Mouse (Mus musculus) small intestine, adult 2 months (tissue): ENCODE measurements at regions not wholly inside any gene's neighbourhood (a gene's known extent, or its start where the extent isn't known, plus 50 kb on each side); places are given as distances from the start of the nearest gene placed in this dataset.

Experiments used
- CTCF ChIP-seq: fragments of 200-500 bp; IDR thresholded peaks from 2 replicates; pipeline ENCODE4 v1.5.1; 2012; ENCODE audit warnings: low read depth, mild to moderate bottlenecking, control low read depth, inconsistent platforms, low read length, moderate library complexity, mixed read lengths; ENCODE audit not compliant: insufficient replicate concordance, insufficient read length; ENCODE audit errors: extremely low read depth
- POLR2A ChIP-seq: fragments of 200-500 bp; IDR thresholded peaks from 2 replicates; pipeline ENCODE4 v1.6.1; 2012; ENCODE audit warnings: low read depth, mild to moderate bottlenecking, control low read depth, inconsistent platforms, low read length, moderate library complexity

DNA sequence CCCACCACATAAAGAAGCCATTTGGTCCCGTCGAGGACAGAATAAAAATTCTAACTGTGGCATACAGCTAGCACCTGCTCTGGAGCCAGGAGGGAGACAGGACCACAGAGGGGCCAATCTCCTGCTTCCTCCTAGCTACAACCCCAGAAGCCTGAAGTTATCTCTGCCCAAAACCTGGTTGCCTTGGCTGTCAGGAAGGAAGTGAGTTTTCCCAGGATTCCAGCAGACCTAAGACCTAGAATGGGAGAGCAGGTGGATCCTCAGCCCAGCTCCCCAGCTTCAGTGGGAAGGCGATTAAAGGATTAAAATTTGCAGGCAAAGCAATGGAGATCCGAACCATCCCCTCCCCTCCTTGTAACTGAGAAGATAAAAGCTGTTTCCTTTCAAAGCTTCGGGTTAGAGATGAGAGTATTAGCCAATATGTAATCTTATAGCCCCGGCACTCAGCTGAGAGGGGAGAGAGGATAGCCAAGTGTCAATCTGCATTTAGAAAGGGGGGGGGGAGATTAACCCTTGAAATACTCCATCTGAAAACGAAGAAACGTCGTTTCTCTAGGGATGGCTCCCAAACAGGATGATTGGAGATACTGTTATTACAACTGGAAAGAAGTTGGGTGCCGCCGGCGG lies 386.1 kb downstream of the Setd4 start:
- TF ChIP-seq CTCF (no peak), POLR2A (no peak)
